Mouse (Mus musculus) CH12.LX (cell line): ENCODE measurements at regions not wholly inside any gene's neighbourhood (a gene's known extent, or its start where the extent isn't known, plus 50 kb on each side); places are given as distances from the start of the nearest gene placed in this dataset.

Source experiments
- DNase-seq: peaks from one replicate; pipeline ENCODE4 v3.0.0-alpha.2; 2013; ENCODE audit errors: extremely low read depth
- H3K27ac ChIP-seq: 2 replicates; pipeline ENCODE4 v1.5.1; 2012; ENCODE audit warnings: low read depth, mild to moderate bottlenecking, control low read depth, moderate library complexity; ENCODE audit not compliant: insufficient read depth
- H3K27me3 ChIP-seq: replicated peaks from 2 replicates; pipeline ENCODE3; 2012; ENCODE audit warnings: inconsistent platforms
- H3K36me3 ChIP-seq, 2 experiments: replicated peaks in 1 of 2; 2 replicates each; pipeline versions ENCODE3 to v1.6.1; 2012; ENCODE audit warnings: inconsistent platforms in 1 of 2, low read length in 1 of 2, mild to moderate bottlenecking in 1 of 2, mixed read lengths in 1 of 2, moderate library complexity in 1 of 2; ENCODE audit not compliant: control insufficient read depth in 1 of 2, insufficient read depth in 1 of 2
- H3K4me1 ChIP-seq, 2 experiments: 2 replicates each; pipeline ENCODE4 v1.6.1; 2012; ENCODE audit warnings: inconsistent platforms in 1 of 2, moderate library complexity in 1 of 2; ENCODE audit not compliant: insufficient read depth in 2 of 2, control insufficient read depth in 1 of 2
- H3K4me2 ChIP-seq: 2 replicates; pipeline ENCODE4 v1.6.1; 2012; ENCODE audit warnings: low read depth, mild to moderate bottlenecking, control low read depth; ENCODE audit not compliant: poor library complexity, insufficient read depth, severe bottlenecking
- H3K4me3 ChIP-seq, 3 experiments: fragments of 150-350 bp in 1 of 3; sonication (generic) in 1 of 3; replicated peaks in 1 of 3; 2 replicates each; pipeline versions ENCODE3 to v1.5.1; 2011 to 2012; ENCODE audit warnings: low read depth in 2 of 3, low read length in 2 of 3, mild to moderate bottlenecking in 2 of 3, moderate library complexity in 2 of 3, control low read depth in 1 of 3, improper control_type of control experiment in 1 of 3, inconsistent platforms in 1 of 3, mixed read lengths in 1 of 3; ENCODE audit not compliant: poor library complexity in 1 of 3
- H3K79me2 ChIP-seq: replicated peaks from 2 replicates; pipeline ENCODE4 v1.6.1; 2012; ENCODE audit warnings: mild to moderate bottlenecking, moderate library complexity; ENCODE audit not compliant: control insufficient read depth, poor library complexity, insufficient read depth, severe bottlenecking; ENCODE audit errors: extremely low read depth
- H3K9ac ChIP-seq: 2 replicates; pipeline ENCODE4 v1.6.1; 2012; ENCODE audit warnings: low read depth, mild to moderate bottlenecking, control low read depth, moderate library complexity; ENCODE audit not compliant: insufficient read depth
- H3K9me3 ChIP-seq: replicated peaks from 2 replicates; pipeline ENCODE3; 2012; ENCODE audit warnings: low read length, inconsistent platforms, mixed read lengths
- BHLHE40 ChIP-seq: IDR thresholded peaks from 2 replicates; pipeline ENCODE4 v1.6.1; 2011; ENCODE audit warnings: mild to moderate bottlenecking, low read depth, low read length, improper control_type of control experiment
- CHD1 ChIP-seq: IDR thresholded peaks from 2 replicates; pipeline ENCODE4 v1.6.1; 2012; ENCODE audit warnings: low read depth, low read length, improper control_type of control experiment, inconsistent platforms
- CTCF ChIP-seq, 2 experiments: IDR thresholded peaks in 1 of 2; conservative IDR thresholded peaks in 1 of 2; 2 replicates each; pipeline ENCODE4 v1.5.1; 2011 to 2012; ENCODE audit warnings: low read depth in 2 of 2, low read length in 2 of 2, improper control_type of control experiment in 1 of 2, inconsistent platforms in 1 of 2, mild to moderate bottlenecking in 1 of 2, moderate library complexity in 1 of 2
- ETS1 ChIP-seq: conservative IDR thresholded peaks from 2 replicates; pipeline ENCODE4 v1.6.1; 2012; ENCODE audit warnings: low read depth, mild to moderate bottlenecking, inconsistent platforms, low read length, improper control_type of control experiment, moderate library complexity
- HCFC1 ChIP-seq: IDR thresholded peaks from 2 replicates; pipeline ENCODE4 v1.6.1; 2012; ENCODE audit warnings: low read depth, mild to moderate bottlenecking, inconsistent platforms, low read length, improper control_type of control experiment
- JUN ChIP-seq: IDR thresholded peaks from 2 replicates; pipeline ENCODE4 v1.6.1; 2011; ENCODE audit warnings: low read depth, mild to moderate bottlenecking, low read length, improper control_type of control experiment, moderate library complexity; ENCODE audit not compliant: insufficient read depth
- MAX ChIP-seq: IDR thresholded peaks from 2 replicates; pipeline ENCODE4 v1.6.1; 2011; ENCODE audit warnings: low read length, improper control_type of control experiment
- MAZ ChIP-seq: IDR thresholded peaks from 2 replicates; pipeline ENCODE4 v1.6.1; 2012; ENCODE audit warnings: low read depth, mild to moderate bottlenecking, inconsistent platforms, low read length, improper control_type of control experiment, moderate library complexity
- MEF2A ChIP-seq: IDR thresholded peaks from 2 replicates; pipeline ENCODE4 v1.6.1; 2014; ENCODE audit warnings: low read depth, mild to moderate bottlenecking, inconsistent platforms, low read length, improper control_type of control experiment, borderline replicate concordance
- MXI1 ChIP-seq: IDR thresholded peaks from 2 replicates; pipeline ENCODE4 v1.6.1; 2011; ENCODE audit warnings: mild to moderate bottlenecking, low read depth, low read length, improper control_type of control experiment
- MYC ChIP-seq: IDR thresholded peaks from 2 replicates; pipeline ENCODE4 v1.6.1; 2011; ENCODE audit warnings: low read depth, mild to moderate bottlenecking, improper control_type of control experiment, low read length
- NRF1 ChIP-seq: IDR thresholded peaks from 2 replicates; pipeline ENCODE4 v1.6.1; 2014; ENCODE audit warnings: low read depth, mild to moderate bottlenecking, inconsistent platforms, low read length, improper control_type of control experiment, moderate library complexity
- POLR2A ChIP-seq: IDR thresholded peaks from 2 replicates; pipeline ENCODE4 v1.6.1; 2011; ENCODE audit warnings: low read depth, mild to moderate bottlenecking, improper control_type of control experiment, low read length
- POLR2AphosphoS2 ChIP-seq: IDR thresholded peaks from 2 replicates; pipeline ENCODE4 v1.6.1; 2011; ENCODE audit warnings: low read depth, low read length, improper control_type of control experiment
- RAD21 ChIP-seq: IDR thresholded peaks from 2 replicates; pipeline ENCODE4 v1.6.1; 2011; ENCODE audit warnings: low read depth, mild to moderate bottlenecking, low read length, improper control_type of control experiment, moderate library complexity
- RCOR1 ChIP-seq: conservative IDR thresholded peaks from 2 replicates; pipeline ENCODE4 v1.6.1; 2012; ENCODE audit warnings: low read depth, mild to moderate bottlenecking, inconsistent platforms, low read length, improper control_type of control experiment
- SIN3A ChIP-seq: IDR thresholded peaks from 2 replicates; pipeline ENCODE4 v1.6.1; 2012; ENCODE audit warnings: low read length, improper control_type of control experiment, inconsistent platforms
- TBP ChIP-seq: conservative IDR thresholded peaks from 2 replicates; pipeline ENCODE4 v1.6.1; 2011; ENCODE audit warnings: low read depth, low read length, improper control_type of control experiment
- UBTF ChIP-seq: IDR thresholded peaks from 2 replicates; pipeline ENCODE4 v1.6.1; 2012; ENCODE audit warnings: low read depth, mild to moderate bottlenecking, inconsistent platforms, low read length, improper control_type of control experiment, moderate library complexity
- ZKSCAN1 ChIP-seq: IDR thresholded peaks from 2 replicates; pipeline ENCODE4 v1.6.1; 2012; ENCODE audit warnings: low read depth, inconsistent platforms, low read length, improper control_type of control experiment, borderline replicate concordance
- ZMIZ1 ChIP-seq: IDR thresholded peaks from 2 replicates; pipeline ENCODE4 v1.6.1; 2012; ENCODE audit warnings: low read depth, mild to moderate bottlenecking, inconsistent platforms, low read length, improper control_type of control experiment
- dilution Hi-C: fragments of 300-500 bp; cut with MboI; formaldehyde crosslinking; loops from 2 replicates; pipeline ENCODE4 v1.14.3; 2020; ENCODE audit warnings: low sequenced_read_pairs; ENCODE audit not compliant: extremely low pct_unique_long_range_greater_than_20kb, extremely low pct_ligation_motif_present
- in situ Hi-C: fragments of 300-500 bp; cut with MboI; formaldehyde crosslinking; loops from 3 replicates; pipeline ENCODE4 v1.14.3; 2019; ENCODE audit warnings: low sequenced_read_pairs, low pct_ligation_motif_present, low pct_unique_long_range_greater_than_20kb, mixed read lengths

GRCm38 (mm10) chr7:128910134-128910533 lies 165.4 kb downstream of the Sec23ip start:
- no peak overlapping the region for H3K4me3 ChIP-seq
- peak overlapping the region; percentile 61 for H3K4me2 ChIP-seq
- dilution Hi-C loops (no loop called here), in situ Hi-C loops (no loop called here)
- no peaks in the 10 kb centered on the region for H3K9me3 ChIP-seq
- peaks cover 77% of the 10 kb centered on the region for H3K27me3 ChIP-seq
- DNase-seq, result no peak
- no peaks in the 10 kb centered on the region for H3K79me2 ChIP-seq
- no peak overlapping the region for H3K27ac ChIP-seq
- no peak overlapping the region for H3K9ac ChIP-seq
- TF ChIP-seq HCFC1, result no peak
- TF ChIP-seq CHD1, result no peak
- no peak for TF ChIP-seq ZKSCAN1
- no peak for TF ChIP-seq NRF1
- no peak for TF ChIP-seq MXI1
- no peak for TF ChIP-seq RCOR1
- TF ChIP-seq MEF2A, result no peak
- TF ChIP-seq UBTF, result no peak
- no peaks in the 10 kb centered on the region for H3K36me3 ChIP-seq
- no peaks in the 10 kb centered on the region for H3K4me1 ChIP-seq

- dilution Hi-C loops (no loop called here), in situ Hi-C loops (no loop called here)
- peaks cover 70% of the 10 kb centered on the region for H3K27me3 ChIP-seq
- DNase-seq, result peak; percentile 7
- no peak for TF ChIP-seq POLR2A
- TF ChIP-seq SIN3A, result no peak
- no peak for TF ChIP-seq ZMIZ1
- no peak for TF ChIP-seq POLR2AphosphoS2
- no peak for TF ChIP-seq TBP
- no peaks in the 10 kb centered on the region for H3K36me3 ChIP-seq
- no peak overlapping the region for H3K4me2 ChIP-seq
- no peaks in the 10 kb centered on the region for H3K4me1 ChIP-seq
- no peak overlapping the region for H3K4me3 ChIP-seq
- no peak overlapping the region for H3K9ac ChIP-seq
- H3K27ac ChIP-seq, result no peak overlapping the region
- H3K9me3 ChIP-seq, result no peaks in the 10 kb centered on the region
- H3K79me2 ChIP-seq, result no peaks in the 10 kb centered on the region
Observed at GRCm38 (mm10) chr7:128937976-128938730, 193.4 kb downstream of the Sec23ip start.

GRCm38 (mm10) chr7:128960575-128960974 lies 215.8 kb downstream of the Sec23ip start:
- TF ChIP-seq MAZ, result no peak
- no peak for TF ChIP-seq CHD1
- no peak for TF ChIP-seq CTCF (conservative IDR thresholded peaks at IDR 0.05 in 1 of 2, IDR thresholded peaks at IDR 0.05 in 1 of 2; ENCODE audit: low read depth in 2 of 2, low read length in 2 of 2)
- no peak for TF ChIP-seq MYC
- no peak for TF ChIP-seq MAX
- TF ChIP-seq JUN, result no peak
- TF ChIP-seq BHLHE40, result no peak
- no peak for TF ChIP-seq POLR2A
- no peak for TF ChIP-seq TBP
- no peak for TF ChIP-seq RAD21
- TF ChIP-seq ETS1, result no peak
- Histone ChIP-seq H3K27ac (no peak overlapping the region), H3K36me3 (no peaks in the 10 kb centered on the region), H3K9ac (no peak overlapping the region), H3K4me1 (no peaks in the 10 kb centered on the region), H3K9me3 (peaks cover 4% of the 10 kb centered on the region), H3K27me3 (peaks cover 80% of the 10 kb centered on the region), H3K4me3 (no peak overlapping the region), H3K4me2 (no peak overlapping the region), H3K79me2 (no peaks in the 10 kb centered on the region)
- in situ Hi-C loops (no loop called here), dilution Hi-C loops (no loop called here)
- DNase-seq, result no peak
